Mouse (Mus musculus) cerebellum, postnatal 10 days (tissue): ENCODE results near the gene Igsf21.

Experiments
- DNase-seq, 2 experiments: peaks; one replicate each; pipeline ENCODE4 v3.0.0; 2021; ENCODE audit warnings: mixed read lengths in 2 of 2

Igsf21 gene

DNA sequence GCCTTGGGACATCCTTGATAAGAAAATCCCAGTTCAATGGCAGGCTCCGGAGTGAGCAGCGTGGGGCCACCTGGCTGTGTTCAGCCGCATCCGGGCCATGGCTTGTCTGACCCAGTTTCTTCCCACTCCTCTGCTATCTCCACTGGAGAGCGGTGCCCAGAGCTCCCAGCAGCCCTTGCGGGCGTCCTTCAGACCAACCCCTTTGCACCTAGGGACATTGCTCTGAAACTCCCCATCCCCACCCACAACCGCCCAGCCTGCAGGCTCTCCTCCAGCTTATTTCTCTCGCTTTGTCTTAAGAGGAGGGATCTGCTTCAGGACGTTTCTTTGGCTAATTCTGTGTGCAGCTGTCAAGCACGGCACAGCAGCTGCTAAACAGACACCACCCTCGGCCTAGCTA, 202.6 kb downstream of the Igsf21 start:
- DNase-seq: peak; percentile 39 to 45

DNA sequence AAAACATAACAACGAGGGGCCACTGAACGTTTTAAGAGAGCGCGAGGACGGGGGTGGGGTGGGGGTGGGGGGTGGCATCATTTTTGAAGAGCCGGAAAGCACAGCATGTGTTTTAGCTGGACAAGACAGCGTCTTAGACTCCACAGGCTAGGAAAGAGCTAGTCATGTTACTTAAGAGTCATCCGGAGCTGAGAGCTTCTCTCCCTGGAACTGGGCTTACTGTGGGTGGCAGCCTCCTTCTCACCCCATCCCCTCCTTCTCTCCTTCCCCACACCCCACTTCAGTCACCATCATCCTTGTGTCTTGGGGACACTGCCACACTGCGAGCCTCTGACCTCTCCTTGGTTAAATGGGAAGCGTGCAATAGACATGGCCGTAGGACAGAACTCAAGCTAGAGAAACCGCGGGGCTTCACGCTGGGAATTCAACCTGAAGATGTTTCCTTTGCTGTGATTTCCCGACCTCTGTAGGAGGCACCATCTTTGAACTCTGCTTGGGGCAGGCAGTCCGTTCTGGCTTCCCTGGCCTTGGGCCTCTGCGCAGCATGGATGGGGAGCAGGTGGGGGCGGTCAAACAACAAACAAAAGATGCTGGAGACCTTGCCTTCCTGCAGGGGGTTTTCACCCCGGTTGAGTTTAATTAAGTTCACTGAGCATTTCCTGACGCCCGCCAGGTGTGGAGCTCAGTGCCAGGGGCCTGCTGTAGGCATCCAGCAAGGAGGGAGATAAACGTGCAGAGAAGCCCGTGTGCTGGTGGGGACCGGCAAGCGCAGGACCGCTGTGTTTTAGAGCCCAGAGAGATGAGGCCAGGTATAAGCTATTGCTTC, 207.8 kb downstream of the Igsf21 start:
- DNase-seq: peak; percentile 68 to 81

DNA sequence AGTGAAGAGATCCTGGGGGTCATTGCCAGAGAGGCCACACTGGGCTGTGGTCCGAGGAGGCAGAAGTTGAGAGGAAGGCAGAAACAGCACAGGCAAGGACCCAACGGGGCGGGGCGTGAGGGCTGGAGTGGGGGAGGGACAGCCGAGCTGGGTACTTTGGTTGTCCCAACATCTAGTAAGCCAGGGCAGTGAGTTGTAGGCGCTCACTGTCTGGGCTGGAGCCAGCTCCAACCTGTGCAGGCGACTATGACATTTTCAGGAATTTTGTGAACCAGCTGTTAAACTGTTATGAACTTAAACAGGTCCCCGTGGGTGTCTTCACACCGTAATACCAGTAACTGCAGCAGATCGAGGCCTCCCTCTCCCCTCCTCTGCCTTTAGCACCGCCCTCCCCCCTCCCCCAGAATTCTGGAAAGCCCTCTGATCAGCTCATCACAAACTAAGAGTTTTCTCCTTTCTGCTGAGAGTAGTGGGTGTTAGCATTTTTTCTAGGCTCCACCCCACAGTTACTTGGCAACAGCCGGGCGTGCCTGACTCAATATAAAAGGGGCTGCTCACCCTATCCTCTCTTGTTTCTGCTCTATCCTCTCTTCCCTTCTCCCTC, 208.7 kb downstream of the Igsf21 start:
- DNase-seq: peak; percentile 59 to 71

DNA sequence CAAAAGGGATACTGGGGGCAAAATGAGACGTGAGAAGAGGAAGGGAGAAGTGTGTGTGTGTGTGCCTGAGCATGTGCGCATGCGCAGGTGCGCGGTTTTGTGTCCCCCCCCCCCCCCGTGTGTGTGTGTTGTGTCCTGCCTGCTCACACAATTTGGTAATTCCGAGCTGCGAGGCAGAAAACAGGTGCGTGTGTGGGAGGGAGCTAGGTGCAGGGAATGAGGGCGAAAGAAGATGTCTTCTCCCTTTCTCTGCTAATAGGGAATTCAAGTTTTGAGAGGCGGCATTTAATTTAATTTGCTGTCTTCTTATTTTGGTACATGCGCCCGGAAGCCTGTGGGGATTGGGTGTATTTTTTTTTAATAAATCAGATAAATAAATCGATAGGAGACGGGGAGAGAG, 211.4 kb downstream of the Igsf21 start:
- DNase-seq: no peak

DNA sequence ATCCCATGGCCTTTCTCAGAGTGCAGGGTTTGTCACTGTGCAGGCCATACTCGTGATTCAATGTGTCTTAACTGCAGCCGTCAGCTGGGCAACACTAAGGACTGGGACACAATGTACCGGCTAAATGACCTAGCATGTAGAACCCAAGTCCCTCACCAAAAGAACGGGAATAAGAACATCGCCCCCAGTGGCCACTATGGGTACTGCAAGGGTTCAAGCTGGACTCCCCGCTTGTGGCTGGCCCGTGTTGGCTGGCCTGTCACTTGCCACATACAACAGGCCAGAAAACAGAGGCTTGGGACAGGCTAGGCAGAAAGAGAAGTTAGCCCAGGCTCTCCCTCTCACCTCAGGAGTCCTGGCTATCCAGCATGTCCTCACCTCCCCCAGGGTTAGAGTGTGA, 213.2 kb downstream of the Igsf21 start:
- DNase-seq: peak; percentile 83 to 91

DNA sequence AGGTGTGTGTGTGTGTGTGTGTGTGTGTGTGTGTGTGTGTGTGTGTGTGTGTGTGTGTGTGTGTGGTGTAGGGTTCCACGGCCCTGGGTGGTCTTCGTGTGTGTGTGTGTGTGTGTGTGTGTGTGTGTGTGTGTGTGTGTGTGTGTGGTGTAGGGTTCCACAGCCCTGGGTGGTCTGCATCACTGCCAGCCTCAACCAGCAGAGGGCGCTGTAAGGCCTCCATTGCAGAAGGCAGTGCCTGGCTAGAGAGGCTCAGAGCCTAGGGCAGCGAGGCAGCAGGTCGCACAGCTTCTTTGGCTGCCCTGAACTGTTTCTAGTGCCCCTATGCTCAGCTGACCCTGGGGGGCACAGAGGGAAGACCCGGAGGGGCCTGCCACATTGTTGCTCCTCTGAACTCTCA, 216.2 kb downstream of the Igsf21 start:
- peak; percentile 86 to 90 for DNase-seq

DNA sequence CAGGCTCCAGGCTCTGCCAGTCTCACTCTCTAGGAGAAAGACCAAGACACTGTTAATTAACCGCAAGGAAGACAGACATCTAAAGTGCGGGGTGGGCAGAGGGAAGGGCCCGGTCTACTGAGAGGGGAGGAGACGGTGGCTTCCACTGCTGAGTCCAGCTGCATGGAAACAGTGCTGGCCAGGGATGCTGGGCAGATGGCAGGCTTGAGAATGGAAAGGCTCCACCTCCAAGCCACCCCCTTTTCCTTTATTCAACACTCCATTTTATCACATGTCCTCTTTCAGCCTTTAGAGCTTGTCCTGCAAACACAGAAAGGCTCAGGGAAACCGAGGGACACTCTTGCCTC, 216.6 kb downstream of the Igsf21 start:
- DNase-seq: peak; percentile 76 to 77

DNA sequence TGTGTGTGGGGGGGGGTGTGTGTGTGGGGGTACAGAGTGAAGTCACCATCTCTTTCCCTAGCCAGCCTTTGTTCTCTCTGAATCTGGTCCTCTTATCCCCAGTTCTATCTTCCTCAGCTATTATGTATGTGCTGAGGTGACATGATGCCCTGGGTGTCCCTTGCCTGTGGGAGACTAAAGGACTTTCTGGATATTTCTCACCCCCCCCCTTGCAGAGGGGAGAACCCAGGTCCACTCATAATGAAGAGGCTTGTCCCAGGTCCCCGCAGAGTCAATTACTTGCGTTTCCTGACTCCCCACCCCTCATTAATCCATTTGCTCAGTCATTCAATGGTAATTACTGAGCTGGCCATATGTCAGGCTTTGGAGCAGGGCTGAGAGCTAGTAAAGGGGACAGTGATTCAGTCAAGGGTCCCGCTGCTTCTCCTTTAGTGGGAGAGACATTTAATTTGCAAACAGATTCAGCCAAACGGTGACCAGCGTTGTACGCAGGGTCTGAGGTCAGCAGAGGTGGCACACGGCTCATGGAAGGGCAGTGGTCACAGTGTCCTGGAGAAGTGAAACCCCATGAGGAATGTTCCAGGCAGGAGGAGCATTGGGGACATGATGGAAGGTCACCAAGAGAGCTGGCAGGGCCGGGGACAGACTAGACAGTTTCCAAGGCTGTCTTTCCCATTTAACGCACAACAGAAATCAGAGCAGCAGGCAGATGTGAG, 217.1 kb downstream of the Igsf21 start:
- peak; percentile 79 to 82 for DNase-seq

DNA sequence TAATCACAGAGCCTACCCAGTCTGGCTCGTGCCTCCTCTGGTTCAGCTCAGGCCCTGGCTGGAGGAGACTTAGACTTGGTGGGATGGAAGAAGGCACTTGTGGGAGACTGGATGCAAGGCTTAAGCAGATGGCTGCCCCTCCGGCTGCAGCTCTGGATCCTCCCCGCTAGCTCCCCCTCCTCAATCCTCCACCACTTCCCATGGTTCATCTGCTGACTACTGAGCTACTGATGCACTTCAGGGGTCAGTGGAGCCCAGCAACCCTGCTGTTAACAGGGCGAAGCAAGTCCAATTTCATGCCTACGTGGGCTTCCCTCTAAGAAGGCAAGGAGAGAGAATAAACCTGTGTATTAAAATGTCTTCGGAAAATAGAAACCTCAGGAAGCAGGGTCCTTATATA, 222.8 kb downstream of the Igsf21 start:
- DNase-seq: no peak

DNA sequence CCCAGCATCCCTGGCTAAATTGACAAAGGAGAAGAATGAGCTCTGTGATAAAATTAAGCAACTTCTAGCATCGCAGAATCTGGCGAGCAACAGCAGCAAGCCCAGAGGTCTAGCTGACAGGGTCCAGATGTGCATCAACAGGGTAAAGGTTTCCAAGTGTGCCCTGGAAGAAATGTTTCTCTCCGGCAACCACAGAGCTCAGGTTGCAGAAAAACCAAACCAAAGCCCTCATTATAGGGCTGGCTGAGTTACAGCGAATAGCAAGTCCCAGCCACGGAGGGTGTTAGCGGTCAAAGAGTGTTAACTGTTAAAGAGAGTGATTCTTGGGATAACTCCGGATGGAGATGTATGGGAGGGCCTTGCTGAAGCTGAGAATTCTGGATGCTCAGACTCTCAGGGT, 230.7 kb downstream of the Igsf21 start:
- no peak for DNase-seq

DNA sequence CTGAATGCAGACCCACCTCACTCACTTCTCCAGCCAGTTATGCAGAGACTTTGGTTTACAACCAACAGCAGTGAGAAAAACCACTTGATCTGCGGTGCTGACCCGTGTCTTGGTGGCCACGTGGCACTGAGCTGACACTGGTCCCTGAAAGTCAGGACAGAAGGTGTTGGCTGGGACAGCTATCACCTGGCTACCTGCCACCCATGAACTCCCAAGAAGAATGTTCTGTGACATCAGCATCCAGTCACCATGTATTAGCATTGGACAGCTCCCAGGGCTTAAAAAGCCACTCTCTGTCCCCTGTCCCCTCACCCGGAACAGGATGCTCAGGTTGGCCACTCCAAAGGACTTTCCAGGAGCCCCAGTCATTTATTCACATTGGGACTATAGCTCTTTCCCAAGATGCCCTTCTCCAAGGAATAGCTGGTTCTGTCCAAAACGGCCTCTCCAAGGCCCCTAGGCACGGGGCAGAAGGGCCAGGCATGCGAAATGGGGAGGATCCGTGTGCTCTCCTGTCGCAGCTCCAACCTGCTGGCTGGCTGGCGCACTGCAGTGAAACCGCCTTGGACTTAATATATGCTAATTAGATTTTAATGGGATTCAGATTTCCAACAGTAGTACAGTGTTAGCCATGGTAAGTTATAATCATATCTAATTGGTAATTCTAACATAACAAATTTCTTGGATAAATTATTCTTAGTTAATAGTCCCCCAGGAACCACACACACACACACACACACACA, 235.7 kb downstream of the Igsf21 start:
- DNase-seq: peak; percentile 67 to 72

DNA sequence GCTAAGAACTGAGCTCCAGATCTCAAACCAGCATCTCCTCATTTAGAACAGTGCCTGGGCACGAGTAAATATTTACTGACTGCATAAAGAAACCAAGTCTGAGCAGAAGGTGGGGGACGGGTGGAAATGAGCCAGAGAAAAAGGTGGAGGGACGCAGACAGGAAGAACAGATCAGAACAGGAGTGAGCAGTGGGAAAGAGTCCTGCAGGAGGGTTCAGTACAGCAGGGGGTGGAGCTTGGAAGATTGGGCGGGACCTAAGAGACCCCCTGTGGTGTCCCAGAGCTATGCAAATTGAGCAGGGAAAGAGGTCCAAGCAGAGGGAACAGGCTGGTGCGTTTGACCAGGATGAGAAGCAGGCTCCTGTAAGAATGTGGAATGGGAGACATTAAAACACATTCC, 241.7 kb downstream of the Igsf21 start:
- DNase-seq: peak in 1 of 2 experiments; percentile 48

DNA sequence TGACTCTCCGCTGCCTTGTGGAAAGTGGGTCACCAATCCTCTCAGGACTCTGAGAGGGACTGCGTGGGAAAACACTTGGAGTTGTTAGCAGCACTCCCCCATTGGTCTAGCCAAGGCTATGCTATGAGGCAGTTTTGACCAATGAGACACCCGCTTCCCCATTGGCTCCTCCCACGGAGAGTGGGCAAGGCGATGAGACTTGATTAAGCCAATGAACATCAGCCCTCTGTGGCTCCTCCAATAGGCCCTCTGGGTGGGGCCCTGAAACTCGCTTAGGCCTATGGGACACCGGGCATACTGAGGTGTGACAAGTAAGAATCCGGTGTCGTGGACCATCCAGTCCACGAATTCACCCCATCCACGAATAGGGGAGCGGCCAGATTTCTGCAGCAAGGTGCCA, 242.4 kb downstream of the Igsf21 start:
- peak; percentile 42 to 43 for DNase-seq

DNA sequence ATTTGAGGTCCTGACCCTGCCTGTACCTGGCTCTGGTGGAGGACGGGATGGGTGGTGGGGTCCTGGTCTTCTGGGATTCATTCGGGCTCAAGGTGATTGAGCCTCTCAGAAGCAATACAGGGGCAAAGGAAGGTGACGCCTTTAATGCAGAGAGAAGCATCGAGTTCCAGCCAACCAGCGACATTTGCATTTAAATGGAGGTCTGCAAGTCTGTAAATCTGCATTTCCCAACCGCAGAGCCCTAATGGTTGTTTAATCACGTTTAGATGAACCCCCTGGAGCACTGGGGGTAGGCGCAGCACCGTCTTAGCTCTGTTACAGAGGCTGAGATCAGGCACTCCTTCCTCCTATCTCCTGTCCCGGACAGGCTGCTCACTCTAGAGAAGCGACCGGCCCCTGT, 244.5 kb downstream of the Igsf21 start:
- no peak for DNase-seq

DNA sequence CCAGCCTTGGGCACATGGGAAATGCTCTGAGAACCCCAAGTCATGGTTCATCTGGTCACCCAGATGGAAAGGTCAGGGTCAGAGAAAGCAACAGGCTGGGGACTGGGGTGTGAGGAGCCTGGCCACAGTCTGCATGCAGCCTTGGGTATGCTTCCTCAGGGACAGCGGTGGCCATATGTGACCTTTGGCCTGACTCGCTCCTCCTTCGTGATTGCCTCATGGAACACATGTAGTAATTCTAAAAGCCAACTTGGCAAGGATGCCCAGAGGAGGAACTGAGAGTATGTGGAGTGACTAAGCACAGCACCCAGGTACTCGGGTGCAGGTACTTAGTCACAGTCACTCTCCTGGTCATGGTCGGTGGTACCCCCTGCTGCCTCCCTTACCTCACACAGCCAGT, 245.7 kb downstream of the Igsf21 start:
- DNase-seq: no peak

DNA sequence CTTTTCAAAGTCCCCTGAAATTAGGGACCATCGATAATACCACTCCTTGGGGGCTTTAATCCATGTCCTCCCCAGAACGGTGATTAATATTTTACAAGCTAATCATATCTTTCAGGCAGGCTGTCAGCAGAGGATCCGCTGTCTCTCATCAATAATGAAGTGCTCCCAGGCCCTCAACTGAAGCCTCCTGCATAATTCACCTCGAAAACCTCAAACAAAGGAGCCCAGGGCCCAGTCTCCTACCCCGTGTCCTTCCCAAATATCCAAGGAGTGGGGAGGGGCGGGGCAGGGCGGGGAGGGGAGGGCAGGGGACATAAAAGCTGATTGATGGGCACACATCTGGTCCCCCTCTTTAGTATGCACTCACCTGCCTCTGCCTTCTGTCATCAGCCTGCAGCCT, 247.6 kb downstream of the Igsf21 start:
- DNase-seq: no peak

DNA sequence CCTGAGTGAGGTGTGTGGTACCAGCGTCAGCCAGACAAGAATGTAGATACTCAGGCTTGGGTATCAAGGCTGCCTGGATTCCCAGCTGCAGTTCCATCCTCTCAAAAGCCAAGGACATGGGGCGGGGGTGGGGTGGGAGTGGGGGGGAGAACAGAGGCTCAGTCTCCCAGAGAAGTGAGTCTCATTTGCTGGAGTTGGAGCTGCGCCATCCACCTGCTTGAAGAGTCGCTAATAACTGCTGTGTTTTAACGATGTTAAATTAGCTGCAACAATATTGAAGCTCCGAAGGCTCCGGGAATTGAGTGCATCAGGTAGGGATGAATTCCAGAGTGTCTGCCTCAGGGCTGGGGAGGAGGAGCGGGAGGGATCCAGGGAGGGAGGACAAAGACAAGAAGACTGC, 250.9 kb downstream of the Igsf21 start:
- DNase-seq: peak; percentile 28 to 35

DNA sequence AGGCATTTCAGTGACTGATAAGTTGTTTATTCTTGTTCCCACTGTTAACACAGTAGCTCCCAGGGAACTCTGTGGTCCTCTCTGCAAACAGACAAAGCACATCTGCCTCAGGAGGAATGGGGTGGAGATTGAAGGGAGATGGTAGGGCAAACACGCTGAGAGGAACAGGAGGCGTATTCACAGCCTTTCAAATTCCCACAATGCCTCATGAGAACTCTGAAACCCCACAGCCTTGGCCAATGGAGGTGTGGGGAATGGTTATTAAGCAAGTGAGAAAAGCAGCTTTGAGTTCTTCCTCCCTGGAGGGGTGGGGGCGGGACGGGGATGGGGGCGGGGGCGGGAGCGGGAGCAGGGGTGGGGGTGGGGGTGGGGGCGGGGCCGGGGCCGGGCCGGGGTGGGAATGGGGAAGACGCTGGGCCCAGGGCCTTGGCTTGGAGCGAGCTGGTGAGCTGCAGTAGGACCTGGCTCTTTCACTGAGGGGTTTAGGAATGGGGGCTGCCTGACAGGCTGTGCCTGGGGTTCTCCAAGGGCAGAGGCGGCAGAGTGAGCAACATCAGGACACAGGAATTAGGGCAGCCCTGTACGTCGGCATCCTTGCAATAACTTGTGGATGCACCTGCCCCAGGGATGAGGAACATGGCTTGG, 253.4 kb downstream of the Igsf21 start:
- DNase-seq: no peak

DNA sequence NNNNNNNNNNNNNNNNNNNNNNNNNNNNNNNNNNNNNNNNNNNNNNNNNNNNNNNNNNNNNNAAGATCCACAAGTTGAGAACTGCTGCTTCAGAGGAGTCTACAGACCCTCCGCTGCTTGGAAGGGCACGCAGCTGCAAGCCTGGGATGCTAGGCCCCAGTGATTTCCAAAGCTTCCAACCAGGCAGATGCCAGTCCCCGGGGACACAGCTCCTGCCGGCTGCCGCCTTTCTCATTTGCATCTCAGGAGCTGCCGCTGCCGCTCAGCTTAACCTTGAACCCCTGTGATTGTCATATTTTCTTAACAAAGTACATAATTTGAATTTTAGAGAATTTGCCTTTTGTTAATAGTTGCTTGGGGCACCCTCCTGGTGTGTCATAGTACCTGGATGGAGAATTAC, 259.7 kb downstream of the Igsf21 start:
- DNase-seq: no peak

DNA sequence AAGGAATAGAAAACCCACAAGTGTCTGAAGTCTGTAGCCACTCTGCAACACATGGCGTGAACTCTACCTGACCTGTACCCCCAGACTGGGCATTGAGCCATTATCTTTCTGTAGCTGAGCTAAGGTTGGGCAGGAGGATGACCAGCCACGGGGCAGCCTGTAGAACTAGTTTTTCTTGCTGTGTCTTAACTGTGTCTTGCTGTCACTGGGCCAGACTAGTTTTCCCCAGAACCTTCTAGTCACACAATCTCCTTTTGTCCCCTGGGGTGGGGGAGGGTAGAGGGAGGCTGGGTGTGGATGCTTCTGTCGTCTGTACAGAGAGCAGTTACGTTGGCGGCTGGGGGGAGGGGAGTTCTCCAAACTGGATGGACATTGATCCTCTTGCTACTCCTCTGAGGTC, 267.9 kb downstream of the Igsf21 start:
- DNase-seq: no peak

DNA sequence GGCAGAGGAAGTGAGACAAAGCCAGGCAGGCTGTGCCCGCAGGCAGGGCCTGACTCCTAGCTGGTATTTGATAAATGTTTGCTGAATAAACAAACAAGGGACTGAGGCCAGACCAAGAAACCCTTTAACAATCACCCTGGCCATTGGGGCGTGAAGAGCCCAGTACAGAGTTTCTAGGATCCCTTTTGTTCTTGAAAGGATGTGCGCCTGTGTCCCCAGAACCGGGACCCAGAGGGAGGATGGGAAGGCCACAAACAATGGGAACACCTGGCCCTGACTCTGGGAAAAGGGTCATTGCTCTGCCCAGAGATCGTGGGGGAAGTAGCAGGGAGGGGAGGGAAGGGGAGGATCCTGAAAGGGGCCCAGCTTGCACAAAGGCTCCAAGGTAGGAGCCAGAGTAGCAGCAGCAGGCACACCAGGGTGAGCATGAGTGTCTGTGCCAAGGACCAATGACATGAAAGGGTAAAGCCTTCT, 269.2 kb downstream of the Igsf21 start:
- no peak for DNase-seq
